Mouse (Mus musculus) layer of hippocampus, postnatal 36 days (tissue): Measurements from ENCODE around the gene Hip1. TPM values are rescaled to one million over a fixed set of nuclear protein-coding genes. Genes with fewer than 3 reads are reported as not detected.

ENCODE experiments used
- DNase-seq, 2 experiments: peaks; one replicate each; pipeline ENCODE4 v3.0.0; 2022
- total RNA-seq, 2 experiments: library from RNA; stranded (reverse); gene quantifications; 2 replicates each; pipeline ENCODE4 v1.2.3; 2021

Hip1 gene
- total RNA-seq, result 10 to 100 TPM; 32.3 to 46.3 TPM

DNA sequence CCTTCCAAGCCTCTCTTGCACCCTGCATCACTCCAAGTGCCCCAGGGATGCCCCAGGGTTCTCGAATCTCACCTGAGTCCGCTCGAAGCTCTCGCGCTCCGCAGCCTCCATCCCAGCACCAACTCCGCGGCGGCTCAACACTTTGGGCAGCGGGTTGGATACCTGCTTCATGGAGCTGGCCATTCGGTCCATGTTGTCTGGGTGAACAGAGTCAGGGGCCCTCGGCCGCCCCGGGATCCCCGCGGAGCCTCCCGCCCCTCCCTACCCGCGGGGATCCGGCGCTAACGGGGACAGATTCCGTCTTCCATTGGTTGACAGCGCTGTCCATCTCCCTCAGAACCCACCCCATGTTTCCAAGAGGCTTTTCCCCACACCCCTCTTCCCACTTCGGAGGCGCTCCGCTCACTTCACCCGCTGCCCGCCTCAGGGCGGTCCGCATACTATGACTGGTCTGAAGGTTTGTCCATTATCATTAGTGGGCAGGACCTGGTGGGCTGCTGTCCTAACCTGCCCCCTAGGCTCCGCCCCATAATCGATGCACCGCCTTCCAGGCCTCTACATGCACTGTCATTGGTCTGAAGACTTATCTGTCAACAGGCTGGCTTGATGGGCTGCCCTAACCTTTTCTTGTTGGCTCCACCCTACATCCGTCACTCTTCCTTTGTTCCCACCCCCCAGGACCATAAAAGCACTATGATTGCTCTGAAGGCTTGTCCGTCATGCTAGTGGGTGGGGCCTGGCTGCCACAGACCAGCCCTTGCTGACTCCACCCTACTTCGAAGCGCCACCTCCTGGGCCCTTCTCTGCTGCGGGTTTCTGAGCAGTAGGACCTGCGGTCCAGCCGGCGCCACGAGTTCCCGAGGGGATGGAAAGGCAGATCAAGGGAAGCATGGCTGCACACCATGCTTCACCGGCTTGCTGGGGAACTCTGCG, at the start of gene Hip1:
TSS of gene Hip1 (minus strand) at position 256 of the 933 bp plus-strand sequence.
- DNase-seq, result peak; percentile 100

DNA sequence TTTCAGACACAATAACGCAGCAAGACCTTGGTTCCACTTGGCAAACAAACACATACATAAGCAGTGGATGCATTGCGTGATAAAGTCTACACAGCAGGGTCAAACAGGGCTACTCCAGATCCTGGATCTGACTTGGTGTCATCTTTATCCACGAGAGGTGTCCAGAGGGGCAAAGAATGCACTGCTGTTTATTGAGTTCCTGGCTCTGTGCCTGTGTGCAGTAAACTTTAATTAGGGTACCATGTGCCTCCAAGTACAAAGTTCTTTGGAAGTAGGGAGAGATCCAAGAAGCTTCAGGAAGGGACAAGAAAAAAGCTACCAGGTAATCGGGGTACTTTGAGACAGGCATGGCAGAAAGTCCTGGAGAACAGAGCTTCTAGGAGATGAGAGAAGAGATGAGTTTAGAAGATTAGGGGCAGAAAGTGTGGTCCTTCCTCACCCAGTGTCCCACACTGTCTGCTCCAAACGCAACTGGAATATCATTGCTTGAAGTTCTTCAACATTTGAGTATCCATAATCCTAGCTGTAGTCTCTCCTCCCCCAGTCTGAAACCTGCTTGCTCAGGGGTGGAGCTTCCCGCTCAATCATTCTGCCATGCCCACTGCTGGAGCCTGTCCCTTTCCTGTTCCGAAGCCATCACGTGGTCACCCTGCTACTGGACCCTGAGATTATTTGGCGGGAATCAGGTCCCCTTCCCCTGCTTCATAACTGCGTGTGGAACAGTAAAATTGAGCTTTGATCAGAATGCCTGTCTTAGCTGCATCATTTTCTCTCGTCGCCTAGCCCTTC, 45.3 kb upstream of the Hip1 start:
- DNase-seq, result no peak

DNA sequence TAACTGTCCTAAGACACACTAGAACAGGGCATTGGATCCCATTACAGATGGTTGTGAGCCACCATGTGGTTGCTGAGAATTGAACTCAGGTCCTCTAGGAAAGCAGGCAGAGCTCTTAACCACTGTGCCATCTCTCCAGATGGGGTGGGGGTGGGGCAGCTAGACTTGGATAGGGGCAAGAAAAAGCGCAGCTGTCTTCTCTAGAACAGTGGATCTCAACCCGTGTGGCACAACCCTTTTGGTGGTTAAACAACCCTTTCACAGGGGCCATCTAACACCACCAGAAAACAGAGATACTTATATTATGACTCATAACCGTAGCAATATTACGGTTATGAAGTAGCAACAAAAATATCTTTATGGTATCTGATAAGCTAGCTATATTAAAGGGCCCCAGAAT, 42.8 kb upstream of the Hip1 start:
- no peak for DNase-seq

DNA sequence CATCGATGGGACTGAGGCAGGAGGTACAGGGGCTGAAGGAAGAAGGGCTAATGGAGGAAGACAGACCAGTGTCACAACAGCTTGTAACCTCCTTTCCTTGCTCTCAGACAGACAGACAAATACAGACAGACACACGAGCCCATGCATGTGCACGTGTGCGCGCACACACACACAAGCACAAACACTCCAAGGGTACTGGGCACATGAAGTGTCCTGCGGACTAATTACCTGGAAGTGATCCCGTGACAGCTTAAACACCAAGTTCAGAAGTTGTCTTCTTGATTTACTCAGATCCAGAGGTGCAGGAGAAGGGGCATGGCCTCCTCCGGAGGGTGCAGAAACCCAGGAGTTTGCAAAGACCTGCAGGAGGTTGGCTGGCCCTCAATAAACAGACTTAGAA, 40.8 kb upstream of the Hip1 start:
- no peak for DNase-seq

DNA sequence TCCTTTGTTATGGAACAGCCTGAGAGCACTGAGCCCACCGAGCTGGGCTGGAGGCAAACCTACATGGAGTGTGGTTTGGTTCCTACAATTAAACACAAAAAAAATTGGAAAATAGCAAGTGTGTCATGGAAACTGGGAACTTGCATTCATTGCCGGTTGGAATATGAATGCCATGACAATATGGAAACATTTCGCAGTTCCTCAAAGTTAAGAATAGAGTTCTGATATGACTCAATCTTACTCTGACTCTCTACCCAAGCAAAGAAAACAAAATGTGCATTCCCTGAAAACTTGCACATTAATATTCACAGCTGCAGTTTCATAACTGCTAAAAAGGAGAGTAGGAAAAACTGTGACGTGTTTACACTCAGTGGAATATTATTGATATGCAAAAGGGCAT, 37.4 kb upstream of the Hip1 start:
- no peak for DNase-seq

GRCm38 (mm10) chr5:135579331-135579751, 34.4 kb upstream of the Hip1 start:
- peak; percentile 49 to 54 for DNase-seq

GRCm38 (mm10) chr5:135576055-135576454, 31.1 kb upstream of the Hip1 start:
- no peak for DNase-seq

GRCm38 (mm10) chr5:135573006-135573405, 28.1 kb upstream of the Hip1 start, which contains the start of gene Ccl24:
Ccl24 (minus strand) TSS chr5:135573049.
- DNase-seq, result no peak

- no peak for DNase-seq
Observed at GRCm38 (mm10) chr5:135568698-135569097, 23.8 kb upstream of the Hip1 start.

DNA sequence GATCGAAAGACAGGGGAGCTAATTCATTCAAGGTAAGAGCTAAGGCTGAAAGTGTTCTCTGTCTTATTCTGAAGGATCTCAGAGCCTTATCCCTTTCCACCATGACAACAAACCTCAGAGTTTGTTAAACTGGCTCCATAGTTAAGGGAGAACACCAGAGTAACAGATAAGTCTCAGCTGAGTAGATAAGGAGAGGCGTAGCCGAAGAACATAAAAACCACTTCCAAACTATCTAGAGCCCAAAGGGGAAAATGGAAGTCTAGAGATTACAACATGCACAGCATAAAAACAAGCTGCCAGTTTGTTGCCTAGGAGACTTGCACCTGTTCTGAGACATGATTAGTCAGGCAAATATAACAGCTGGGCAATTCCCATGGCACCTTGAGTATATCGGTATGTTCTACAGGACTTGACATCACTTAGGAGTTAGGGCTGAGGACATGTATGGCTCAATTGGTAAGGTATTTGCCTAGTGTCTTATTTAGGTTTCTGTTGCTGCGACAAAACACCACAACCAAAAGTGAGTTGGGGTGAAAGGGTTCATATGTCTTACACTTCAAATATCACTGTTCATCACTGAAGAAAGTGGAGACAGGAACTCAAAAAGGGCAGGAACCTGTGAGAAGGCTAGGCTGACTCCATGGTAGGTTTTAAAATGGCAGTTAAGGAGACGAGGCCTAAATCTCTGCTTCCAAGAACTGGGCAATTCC, 22.8 kb upstream of the Hip1 start:
- DNase-seq, result no peak

GRCm38 (mm10) chr5:135563469-135563868, 18.5 kb upstream of the Hip1 start, which contains the start of gene Ccl26:
Ccl26 (minus strand) TSS chr5:135563569.
- DNase-seq, result no peak

GRCm38 (mm10) chr5:135557671-135558070, 12.8 kb upstream of the Hip1 start:
- DNase-seq, result no peak

GRCm38 (mm10) chr5:135557051-135557450, 12.1 kb upstream of the Hip1 start:
- DNase-seq, result no peak

DNA sequence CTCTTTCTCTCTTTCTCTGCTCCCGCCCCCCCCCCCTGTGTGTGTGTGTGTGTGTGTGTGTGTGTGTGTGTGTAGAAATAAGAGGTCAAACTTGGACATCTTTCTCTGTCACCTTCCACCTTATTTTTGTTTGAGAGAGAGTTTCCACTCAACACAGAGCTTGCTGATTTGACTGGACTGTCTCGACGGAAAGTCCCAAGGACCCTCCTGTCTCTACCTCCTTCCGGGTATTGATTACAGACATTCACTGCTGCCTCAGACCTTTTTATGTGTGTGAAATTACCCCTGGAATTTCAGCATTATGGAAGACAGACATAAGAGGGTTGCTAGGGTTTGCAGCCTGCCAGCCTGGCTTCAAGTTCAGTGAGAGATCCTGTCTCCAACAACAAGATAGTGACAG, 11.3 kb upstream of the Hip1 start:
- no peak for DNase-seq

DNA sequence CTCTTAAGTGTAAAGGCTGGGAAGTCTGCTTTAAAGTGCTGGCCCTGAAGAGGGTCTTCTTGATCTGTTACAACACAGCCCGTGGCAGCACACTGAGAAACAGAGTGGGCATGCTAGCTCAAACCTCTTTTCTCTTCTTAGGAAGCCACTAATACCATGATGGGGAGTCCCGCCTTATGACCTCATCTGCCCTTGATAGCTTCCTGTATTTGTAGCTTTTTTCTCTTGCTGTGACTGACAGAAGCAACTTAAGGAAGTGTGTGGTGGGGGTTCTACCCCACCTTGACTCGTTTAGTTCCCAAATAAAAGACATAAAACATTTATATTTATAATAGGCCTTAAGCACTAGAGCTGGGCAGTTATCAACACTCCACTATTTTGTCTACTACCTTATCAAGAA, 6.7 kb upstream of the Hip1 start:
- DNase-seq, result no peak

GRCm38 (mm10) chr5:135550910-135551309, 6.0 kb upstream of the Hip1 start:
- peak in 1 of 2 experiments; percentile 12 for DNase-seq

DNA sequence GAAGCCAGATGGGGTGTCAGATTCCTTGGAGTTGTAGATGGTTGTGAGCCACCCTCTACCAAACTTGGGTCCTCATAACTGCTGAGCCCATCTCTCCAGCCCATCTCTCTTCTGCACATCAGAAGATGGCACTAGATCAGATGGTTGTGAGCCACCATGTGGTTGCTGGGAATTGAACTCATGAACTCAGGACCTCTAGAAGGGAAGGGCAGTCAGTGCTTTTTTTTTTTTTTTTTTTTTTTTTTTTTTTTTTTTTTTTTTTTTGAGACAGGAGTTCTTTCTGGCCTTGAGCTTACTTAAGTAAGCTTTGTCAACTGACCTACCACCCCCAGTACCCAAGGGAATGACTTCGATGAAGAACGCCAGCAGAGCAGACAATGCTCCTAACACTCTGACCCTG, 3.1 kb upstream of the Hip1 start:
- no peak for DNase-seq

DNA sequence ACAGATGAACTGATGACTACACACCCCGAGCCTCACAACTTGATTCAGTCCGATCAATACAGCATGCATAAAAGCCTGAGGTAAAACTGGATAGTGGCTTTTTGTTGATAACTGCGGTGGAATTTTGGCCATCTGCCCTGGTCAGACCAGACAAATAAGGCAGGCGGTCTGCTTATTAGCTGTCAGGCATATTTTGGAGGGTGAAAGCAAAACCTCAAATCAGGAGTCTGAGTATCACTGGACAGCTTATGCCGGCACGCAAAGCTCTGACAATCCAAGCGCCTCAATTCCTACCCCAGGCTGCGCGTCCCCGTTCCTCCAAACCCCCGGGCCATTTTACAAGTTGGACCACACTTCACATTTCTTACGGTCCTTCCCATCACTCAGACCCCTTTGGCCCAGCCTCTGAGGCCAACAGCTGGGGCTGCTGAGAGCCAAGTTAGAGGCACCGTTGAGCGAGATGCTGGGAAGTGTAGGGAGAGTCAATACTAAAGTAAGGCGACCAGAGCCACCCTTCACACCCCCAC, 825 bp downstream of the Hip1 start:
- DNase-seq, result peak in 1 of 2 experiments; percentile 8

- no peak for DNase-seq
Observed at GRCm38 (mm10) chr5:135537794-135538214, 7.1 kb downstream of the Hip1 start.

- no peak for DNase-seq
Observed at GRCm38 (mm10) chr5:135537326-135537725, 7.6 kb downstream of the Hip1 start.

GRCm38 (mm10) chr5:135535867-135536266, 9.1 kb downstream of the Hip1 start:
- no peak for DNase-seq

DNA sequence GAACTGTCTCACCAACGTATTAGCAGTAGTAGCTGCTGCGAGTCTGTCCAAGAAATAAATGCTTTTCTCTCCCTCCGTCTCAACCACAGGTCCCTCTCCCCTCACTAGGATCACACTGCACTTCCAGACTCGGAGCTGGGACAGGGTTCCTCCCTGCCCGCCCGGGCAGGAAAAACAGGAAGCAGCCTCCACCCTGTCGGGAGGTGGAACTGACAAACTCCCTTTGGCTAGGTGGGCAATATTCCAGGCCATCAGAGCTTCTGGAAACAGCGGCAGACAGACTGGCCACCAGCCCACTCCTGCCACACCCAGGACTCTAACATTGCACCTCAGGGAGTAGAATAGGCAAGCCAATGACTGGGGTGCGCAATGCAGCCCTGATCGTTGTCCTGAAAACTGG, 11.5 kb downstream of the Hip1 start:
- no peak for DNase-seq
